Comparison of ENCODE assay signal across 7 mouse cellular contexts in genomic region chr3:131975940-131976628, GRCm38 (mm10).
DNase-seq lines count a peak whose midpoint lies in the region; ATAC-seq lines count a peak whose summit lies in the region.

No protein-coding gene starts in this region.

- H3K27me3 ChIP-seq in forebrain, embryonic 14.5 days (replicated peaks; ENCODE audit: control insufficient read depth, insufficient read depth, low read length): no peaks in the 10 kb centered on the region
- H3K27me3 ChIP-seq in hindbrain, embryonic 13.5 days: no peaks in the 10 kb centered on the region

- H3K4me3 ChIP-seq in forebrain, embryonic 14.5 days (ENCODE audit: low read depth, low read length): no peak overlapping the region
- H3K4me3 ChIP-seq in hindbrain, embryonic 13.5 days: no peak overlapping the region

- no peak overlapping the region for H3K27ac ChIP-seq in forebrain, embryonic 14.5 days (ENCODE audit: low read depth, low read length)
- H3K27ac ChIP-seq in hindbrain, embryonic 13.5 days: no peak overlapping the region

- peak; percentile 35 for DNase-seq in R1 (ENCODE audit: low read depth, low spot score)
- peak; percentile 28 for DNase-seq in c-Kit-positive CD71-negative TER-119-negative erythroid progenitor cells, embryonic 14.5 days (ENCODE audit: low read depth)
- DNase-seq in forebrain, embryonic 14.5 days (ENCODE audit: low spot score): peak; percentile 78
- peak; percentile 56 to 61 for DNase-seq in layer of hippocampus, postnatal 14 days (ENCODE audit: low spot score in 2 of 2)
- DNase-seq in skeletal muscle tissue, adult 2 months (ENCODE audit: low read depth, low spot score): peak; percentile 28

- WGBS in forebrain, embryonic 14.5 days: 40% methylated on average over 7 of the region's 7 CpGs
- 40% methylated on average over 7 of the region's 7 CpGs for WGBS in hindbrain, embryonic 13.5 days

- no peaks in the 10 kb centered on the region for H3K4me1 ChIP-seq in forebrain, embryonic 14.5 days (ENCODE audit: control insufficient read depth, insufficient read depth, low read length)
- H3K4me1 ChIP-seq in hindbrain, embryonic 13.5 days (replicated peaks): no peaks in the 10 kb centered on the region

- H3K9me3 ChIP-seq in forebrain, embryonic 14.5 days (replicated peaks; ENCODE audit: control insufficient read depth, low read length): no peaks in the 10 kb centered on the region; the same call in 1 of the 2 replicates
- no peaks in the 10 kb centered on the region for H3K9me3 ChIP-seq in hindbrain, embryonic 13.5 days

- H3K36me3 ChIP-seq in forebrain, embryonic 14.5 days (ENCODE audit: control insufficient read depth, insufficient read depth, low read length): no peaks in the 10 kb centered on the region
- no peaks in the 10 kb centered on the region for H3K36me3 ChIP-seq in hindbrain, embryonic 13.5 days

- ATAC-seq in forebrain, embryonic 14.5 days: peak; percentile 91
- ATAC-seq in hindbrain, embryonic 13.5 days (ENCODE audit: low FRiP score): peak; percentile 89
- peak; percentile 100 for ATAC-seq in megakaryocyte progenitor cell, adult 5-6 weeks (replicated peaks; ENCODE audit: poor library complexity)

- H3K4me2 ChIP-seq in forebrain, embryonic 14.5 days (ENCODE audit: low read length): no peak overlapping the region
- no peak overlapping the region for H3K4me2 ChIP-seq in hindbrain, embryonic 13.5 days

- no peak overlapping the region for H3K9ac ChIP-seq in forebrain, embryonic 14.5 days (ENCODE audit: low read length)
- no peak overlapping the region for H3K9ac ChIP-seq in hindbrain, embryonic 13.5 days

Comparison
In these comparisons a context has a peak if more than half of its experiments do, and no peak if none do; other contexts are left out.
1. DNase-seq: peak in every context shown above with its lines; median percentile 78 in forebrain, embryonic 14.5 days; 58 in layer of hippocampus, postnatal 14 days; 35 in R1; 28 in c-Kit-positive CD71-negative TER-119-negative erythroid progenitor cells, embryonic 14.5 days; 28 in skeletal muscle tissue, adult 2 months.